Mouse (Mus musculus): ENCODE measurements around the gene Pcmt1. TPM values are rescaled to one million over a fixed set of nuclear protein-coding genes. Genes with fewer than 3 reads are reported as not detected.

Gene Pcmt1
- 184 and 187 TPM in 2 replicates for polyA plus RNA-seq (2015; fragmentation: Nextera tagmentation; extraction: Ambion mirVana)

DNA sequence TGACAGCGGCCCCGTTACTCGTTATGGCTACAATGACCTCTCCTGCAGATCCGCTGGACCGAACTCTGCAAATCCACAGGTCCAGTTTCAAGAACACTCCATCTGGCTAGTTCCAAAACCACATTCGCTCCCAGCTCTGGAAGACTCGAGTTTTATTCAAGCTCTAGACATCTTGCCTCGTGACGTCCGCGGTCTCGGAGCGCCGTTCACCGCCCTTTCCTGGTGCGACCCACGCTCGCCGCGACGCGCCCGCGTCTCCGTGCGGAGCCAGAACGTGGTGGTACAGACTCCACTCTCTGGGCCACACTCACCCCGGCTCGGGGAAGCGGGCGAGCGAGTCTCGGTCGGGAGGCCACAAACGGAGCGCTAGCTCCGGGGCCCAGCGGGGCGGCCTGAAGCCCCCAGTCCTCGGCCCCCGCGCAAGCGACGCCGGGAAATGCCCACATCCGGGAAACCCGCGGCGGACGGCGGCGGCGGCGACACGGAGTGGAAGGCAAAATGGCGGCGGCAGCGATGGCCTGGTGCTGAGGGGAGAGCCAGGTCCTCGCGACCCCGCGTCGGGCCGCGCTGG is at the start of gene Pcmt1, which contains the start of gene Lats1:
Gene Pcmt1, minus strand, starts transcription at position 406 of the 571 bp plus-strand sequence.
Gene Lats1, plus strand, starts transcription at position 484 of the 571 bp plus-strand sequence.
- no peaks in the 10 kb centered on the region for H3K27me3 ChIP-seq
- peak within 1 kb of the TSS; percentile 91 for H3K4me3 ChIP-seq
- peaks cover 52% of the 10 kb centered on the region for H3K4me1 ChIP-seq (replicated peaks)
- peak within 1 kb of the TSS; percentile 95 for H3K27ac ChIP-seq (replicated peaks)
- H3K36me3 ChIP-seq: peaks cover 35% of the 10 kb centered on the region
- WGBS: under 1% methylated on average over 56 of the region's 65 CpGs
- H3K9ac ChIP-seq: peak within 1 kb of the TSS; percentile 98
- ATAC-seq (ENCODE audit: low read depth): peak; percentile 90
- H3K4me2 ChIP-seq: peak within 1 kb of the TSS; percentile 83
- no peaks in the 10 kb centered on the region for H3K9me3 ChIP-seq

DNA sequence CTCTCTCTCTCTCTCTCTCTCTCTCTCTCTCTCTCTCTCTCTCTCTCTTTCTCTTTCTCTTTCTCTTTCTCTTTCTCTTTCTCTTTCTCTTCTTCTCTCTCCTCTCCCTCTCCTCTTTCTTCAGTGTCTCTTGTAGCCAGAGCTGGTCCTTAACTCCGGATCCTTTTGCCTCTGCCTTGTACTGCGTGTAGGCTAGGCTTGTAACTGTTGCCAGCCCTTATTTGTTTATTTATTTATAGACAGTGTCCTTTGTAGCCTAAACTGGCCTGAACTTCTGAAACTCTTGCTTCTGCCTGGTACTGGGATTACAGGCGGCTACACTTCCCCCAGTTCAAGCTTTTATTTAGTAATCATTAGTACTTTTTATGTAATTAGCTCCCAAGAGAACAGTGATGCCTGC is 46.1 kb upstream of the Pcmt1 start:
- 26% methylated on average over 3 of the region's 3 CpGs for WGBS

DNA sequence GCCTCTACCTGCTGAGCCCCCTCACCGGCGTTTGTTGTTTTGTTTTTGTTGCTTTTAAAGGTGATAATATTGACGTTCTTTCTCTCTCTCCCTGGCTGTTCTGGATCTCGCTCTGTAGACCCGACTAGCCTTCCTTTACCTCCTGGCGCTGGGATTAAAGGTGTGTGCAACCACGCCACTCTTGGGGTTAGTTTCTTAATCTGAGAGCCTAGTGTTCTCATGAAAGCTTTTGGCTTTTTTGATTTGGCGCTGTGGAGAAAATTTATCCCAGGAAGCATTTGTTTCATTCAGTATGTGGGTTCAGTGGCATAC is 45.5 kb upstream of the Pcmt1 start:
- H3K27ac ChIP-seq (replicated peaks): no peak overlapping the region
- WGBS: 0% methylated on average over 8 of the region's 8 CpGs

More for the DNA sequence above, 46.1 kb upstream of the Pcmt1 start:
- Histone ChIP-seq H3K36me3 (no peaks in the 10 kb centered on the region), H3K9me3 (no peaks in the 10 kb centered on the region), H3K27ac (replicated peaks) (no peak overlapping the region), H3K4me1 (replicated peaks) (peaks cover 38% of the 10 kb centered on the region), H3K9ac (peak overlapping the region; percentile 54), H3K27me3 (no peaks in the 10 kb centered on the region), H3K4me3 (peak overlapping the region; percentile 75), H3K4me2 (peak overlapping the region; percentile 96)
- ATAC-seq (ENCODE audit: low read depth): no peak

DNA sequence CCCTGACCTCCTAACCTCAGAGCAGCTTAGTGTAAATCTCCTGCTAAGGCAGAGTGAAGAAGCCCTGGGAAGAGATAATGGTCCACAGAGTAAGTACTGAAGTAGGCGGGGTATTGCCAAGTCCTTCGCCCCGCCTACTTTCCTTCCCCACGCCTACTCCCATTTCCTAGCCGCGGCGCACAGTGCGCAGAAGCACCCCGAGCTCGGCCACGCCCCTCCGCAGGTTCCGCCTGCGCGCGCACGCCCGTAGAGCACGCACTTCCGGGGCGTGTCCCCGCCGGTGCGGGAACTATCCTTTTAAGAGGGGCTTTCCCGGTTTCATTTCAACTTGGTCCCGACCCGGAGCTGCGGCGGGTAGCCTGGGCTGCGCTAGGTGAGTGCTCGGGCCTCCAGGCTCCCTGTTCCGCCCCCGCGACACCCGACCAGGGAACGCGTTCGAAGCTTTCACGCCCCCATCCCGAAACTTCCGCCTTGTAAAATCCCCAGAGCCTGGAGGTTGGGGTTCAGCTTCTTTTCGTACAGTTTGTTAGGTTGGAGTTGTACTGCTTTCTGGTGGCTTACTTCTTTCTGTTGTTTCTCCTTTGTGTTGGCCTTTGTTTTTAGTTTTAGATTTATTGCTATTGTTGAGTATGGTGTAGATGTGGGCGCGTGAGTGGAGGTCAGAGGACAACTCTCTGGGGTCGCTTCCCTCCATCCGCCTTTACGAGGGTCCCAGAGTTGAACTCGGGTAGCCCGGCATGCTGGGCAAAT is 45.0 kb upstream of the Pcmt1 start, which contains the start of gene Katna1:
Gene Katna1, plus strand, starts transcription at position 250 of the 750 bp plus-strand sequence.
- Histone ChIP-seq H3K9ac (peak within 1 kb of the TSS; percentile 78), H3K36me3 (no peaks in the 10 kb centered on the region)
- WGBS: under 1% methylated on average over 49 of the region's 49 CpGs

More for the DNA sequence above, 45.5 kb upstream of the Pcmt1 start:
- Histone ChIP-seq H3K27me3 (no peaks in the 10 kb centered on the region), H3K4me1 (replicated peaks) (peaks cover 34% of the 10 kb centered on the region), H3K4me3 (peak overlapping the region; percentile 75), H3K4me2 (peak overlapping the region; percentile 96), H3K9ac (peak overlapping the region; percentile 78), H3K36me3 (no peaks in the 10 kb centered on the region), H3K9me3 (no peaks in the 10 kb centered on the region)
- no peak for ATAC-seq (ENCODE audit: low read depth)

DNA sequence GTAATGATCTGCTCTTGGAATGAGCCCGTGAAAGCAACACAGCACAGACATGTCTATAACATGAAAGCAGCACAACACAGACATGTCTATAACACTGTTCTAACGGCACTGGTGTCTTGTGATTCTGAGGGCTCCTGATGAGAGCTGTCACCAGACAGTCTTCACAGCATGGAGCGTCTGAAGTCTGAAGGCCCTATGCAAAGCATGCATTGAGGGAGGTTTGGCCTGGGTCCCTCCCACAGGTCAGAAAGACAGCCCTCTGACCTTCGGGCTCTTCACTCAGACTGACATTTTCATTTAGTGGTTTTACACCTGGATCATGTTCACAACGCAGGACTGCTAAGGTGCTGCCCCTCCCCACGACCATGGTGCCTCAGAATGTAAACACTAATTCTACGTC is 34.1 kb upstream of the Pcmt1 start:
- H3K4me2 ChIP-seq: no peak overlapping the region
- no peaks in the 10 kb centered on the region for H3K27me3 ChIP-seq
- H3K9me3 ChIP-seq: no peaks in the 10 kb centered on the region
- 77% methylated on average over 7 of the region's 7 CpGs for WGBS
- no peak overlapping the region for H3K9ac ChIP-seq
- no peak overlapping the region for H3K27ac ChIP-seq (replicated peaks)
- no peak overlapping the region for H3K4me3 ChIP-seq
- H3K36me3 ChIP-seq: peaks cover 47% of the 10 kb centered on the region
- ATAC-seq (ENCODE audit: low read depth): no peak
- H3K4me1 ChIP-seq (replicated peaks): no peaks in the 10 kb centered on the region

More for the DNA sequence above, 45.0 kb upstream of the Pcmt1 start, which contains the start of gene Katna1:
- H3K4me1 ChIP-seq (replicated peaks): peaks cover 31% of the 10 kb centered on the region
- peak within 1 kb of the TSS; percentile 75 for H3K4me3 ChIP-seq
- H3K27me3 ChIP-seq: no peaks in the 10 kb centered on the region
- H3K9me3 ChIP-seq: no peaks in the 10 kb centered on the region
- H3K4me2 ChIP-seq: peak within 1 kb of the TSS; percentile 96
- H3K27ac ChIP-seq (replicated peaks): peak within 1 kb of the TSS; percentile 77
- peak; percentile 99 for ATAC-seq (ENCODE audit: low read depth)

DNA sequence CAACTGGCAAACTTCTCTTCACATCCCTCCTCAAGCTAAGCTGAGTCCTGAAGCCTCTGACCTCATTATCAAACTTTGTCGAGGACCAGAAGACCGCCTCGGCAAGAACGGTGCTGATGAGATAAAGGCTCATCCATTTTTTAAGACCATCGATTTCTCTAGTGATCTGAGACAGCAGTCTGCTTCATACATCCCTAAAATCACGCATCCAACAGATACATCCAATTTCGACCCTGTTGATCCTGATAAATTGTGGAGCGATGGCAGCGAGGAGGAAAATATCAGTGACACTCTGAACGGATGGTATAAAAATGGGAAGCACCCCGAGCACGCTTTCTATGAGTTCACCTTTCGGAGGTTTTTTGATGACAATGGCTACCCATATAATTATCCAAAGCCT is 31.6 kb upstream of the Pcmt1 start:
- ATAC-seq (ENCODE audit: low read depth): no peak
- Histone ChIP-seq H3K27me3 (no peaks in the 10 kb centered on the region), H3K9ac (no peak overlapping the region), H3K27ac (replicated peaks) (no peak overlapping the region), H3K4me3 (no peak overlapping the region), H3K9me3 (no peaks in the 10 kb centered on the region), H3K36me3 (peaks cover 66% of the 10 kb centered on the region), H3K4me1 (replicated peaks) (no peaks in the 10 kb centered on the region), H3K4me2 (no peak overlapping the region)
- 95% methylated on average over 13 of the region's 13 CpGs for WGBS

DNA sequence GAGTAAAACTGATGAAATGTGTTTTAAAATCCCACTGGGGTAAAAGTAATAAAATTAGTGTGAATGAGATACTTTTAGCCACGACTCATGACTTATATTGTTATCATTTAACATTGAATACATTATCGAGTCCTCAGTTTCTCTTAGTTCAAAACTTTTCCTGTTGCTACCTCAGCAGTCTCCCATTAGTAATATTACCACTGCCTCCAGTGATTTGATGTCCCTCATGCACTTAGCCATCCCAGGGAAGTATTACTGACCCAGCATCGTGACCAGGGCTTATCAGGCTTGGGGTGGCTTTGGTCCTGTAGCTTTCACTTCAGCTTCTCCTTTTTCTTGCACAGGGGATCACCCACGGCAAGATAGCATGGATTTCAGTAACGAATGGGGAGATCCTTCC is 29.2 kb upstream of the Pcmt1 start:
- Histone ChIP-seq H3K27ac (replicated peaks) (no peak overlapping the region), H3K9ac (no peak overlapping the region), H3K9me3 (no peaks in the 10 kb centered on the region), H3K4me1 (replicated peaks) (no peaks in the 10 kb centered on the region), H3K36me3 (peaks cover 78% of the 10 kb centered on the region), H3K4me2 (no peak overlapping the region), H3K4me3 (no peak overlapping the region), H3K27me3 (no peaks in the 10 kb centered on the region)
- ATAC-seq (ENCODE audit: low read depth): no peak
- WGBS: 89% methylated on average over 5 of the region's 5 CpGs

DNA sequence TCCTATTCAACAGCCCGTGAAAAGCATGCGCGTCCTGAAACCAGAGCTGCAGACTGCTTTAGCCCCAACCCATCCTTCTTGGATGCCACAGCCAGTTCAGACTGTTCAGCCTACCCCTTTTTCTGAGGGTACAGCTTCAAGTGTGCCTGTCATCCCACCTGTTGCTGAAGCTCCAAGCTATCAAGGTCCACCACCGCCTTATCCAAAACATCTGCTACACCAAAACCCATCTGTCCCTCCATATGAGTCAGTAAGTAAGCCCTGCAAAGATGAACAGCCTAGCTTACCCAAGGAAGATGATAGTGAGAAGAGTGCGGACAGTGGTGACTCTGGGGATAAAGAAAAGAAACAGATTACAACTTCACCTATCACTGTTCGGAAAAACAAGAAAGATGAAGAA is 21.6 kb upstream of the Pcmt1 start:
- Histone ChIP-seq H3K9ac (no peak overlapping the region), H3K36me3 (peaks cover 90% of the 10 kb centered on the region)

DNA sequence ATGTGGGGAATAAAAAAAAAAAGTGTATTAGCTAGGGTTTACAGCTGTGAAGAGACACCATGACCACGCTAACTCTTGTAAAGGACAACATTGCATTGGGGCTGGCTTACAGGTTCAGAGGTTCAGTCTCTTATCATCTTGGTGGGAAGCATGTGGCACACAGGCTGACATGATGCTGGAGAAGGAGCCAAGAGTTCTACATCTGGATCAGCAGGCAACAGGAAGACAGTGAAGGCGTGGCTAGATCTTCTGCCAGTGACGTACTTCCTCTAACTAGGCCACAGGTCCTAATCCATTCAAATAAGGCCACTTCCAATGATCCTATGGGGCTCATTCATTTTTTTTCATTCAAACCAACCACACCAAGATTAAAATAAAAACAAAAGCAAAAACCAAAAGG is 19.2 kb upstream of the Pcmt1 start:
- WGBS: 91% methylated on average over 3 of the region's 3 CpGs
- Histone ChIP-seq H3K27me3 (no peaks in the 10 kb centered on the region), H3K36me3 (peaks cover 92% of the 10 kb centered on the region), H3K4me2 (no peak overlapping the region), H3K4me3 (no peak overlapping the region), H3K9ac (no peak overlapping the region), H3K4me1 (replicated peaks) (no peaks in the 10 kb centered on the region), H3K9me3 (no peaks in the 10 kb centered on the region), H3K27ac (replicated peaks) (no peak overlapping the region)
- no peak for ATAC-seq (ENCODE audit: low read depth)

More for the DNA sequence above, 21.6 kb upstream of the Pcmt1 start:
- no peak overlapping the region for H3K4me2 ChIP-seq
- H3K27me3 ChIP-seq: no peaks in the 10 kb centered on the region
- no peak overlapping the region for H3K27ac ChIP-seq (replicated peaks)
- H3K9me3 ChIP-seq: no peaks in the 10 kb centered on the region
- 96% methylated on average over 6 of the region's 6 CpGs for WGBS
- ATAC-seq (ENCODE audit: low read depth): no peak
- no peaks in the 10 kb centered on the region for H3K4me1 ChIP-seq (replicated peaks)
- H3K4me3 ChIP-seq: no peak overlapping the region

DNA sequence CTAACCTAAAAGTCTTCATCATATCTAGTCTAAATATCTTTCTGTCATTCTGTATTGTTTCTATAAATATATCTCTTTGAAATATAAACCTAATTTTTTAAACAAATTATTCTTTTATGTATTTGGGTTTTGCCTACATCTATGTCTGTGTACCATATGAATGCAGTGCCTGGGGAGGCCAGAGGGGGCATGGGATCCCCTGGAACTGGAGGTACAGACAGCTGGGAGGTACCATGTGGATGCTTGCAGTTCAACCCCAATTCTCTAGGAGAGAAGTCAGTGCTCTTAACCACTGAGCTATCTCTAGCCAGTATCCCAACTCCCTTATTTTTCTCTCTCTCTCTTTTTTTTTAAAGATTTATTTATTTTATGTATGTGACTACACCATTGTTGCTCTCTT is 14.3 kb upstream of the Pcmt1 start:
- Histone ChIP-seq H3K9me3 (no peaks in the 10 kb centered on the region), H3K4me3 (no peak overlapping the region), H3K27me3 (no peaks in the 10 kb centered on the region), H3K4me2 (no peak overlapping the region), H3K27ac (replicated peaks) (no peak overlapping the region), H3K9ac (no peak overlapping the region), H3K4me1 (replicated peaks) (no peaks in the 10 kb centered on the region), H3K36me3 (peaks cover 81% of the 10 kb centered on the region)
- no peak for ATAC-seq (ENCODE audit: low read depth)

DNA sequence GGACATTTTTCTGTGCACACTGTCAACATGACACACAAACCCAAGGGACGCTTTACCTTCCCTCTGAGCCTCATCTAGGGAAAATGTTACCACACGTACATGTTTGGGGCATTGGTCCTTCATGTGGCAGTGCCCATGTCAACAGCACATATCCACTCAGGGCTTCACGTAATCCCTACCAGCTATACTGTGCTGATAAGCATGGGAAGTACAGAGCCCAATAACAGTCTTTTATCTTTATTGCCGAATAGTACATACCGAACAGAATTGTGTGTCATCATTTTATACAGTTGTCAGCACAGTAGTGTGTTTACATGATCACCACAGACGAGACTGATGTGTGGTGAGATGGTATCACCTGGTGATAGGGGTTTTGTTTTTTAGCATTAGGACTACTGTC is 6.0 kb upstream of the Pcmt1 start:
- Histone ChIP-seq H3K4me3 (no peak overlapping the region), H3K4me2 (no peak overlapping the region), H3K27ac (replicated peaks) (no peak overlapping the region), H3K9ac (no peak overlapping the region), H3K4me1 (replicated peaks) (peaks cover 27% of the 10 kb centered on the region), H3K36me3 (peaks cover 8% of the 10 kb centered on the region), H3K27me3 (no peaks in the 10 kb centered on the region), H3K9me3 (no peaks in the 10 kb centered on the region)
- no peak for ATAC-seq (ENCODE audit: low read depth)
- WGBS: 94% methylated on average over 6 of the region's 6 CpGs

DNA sequence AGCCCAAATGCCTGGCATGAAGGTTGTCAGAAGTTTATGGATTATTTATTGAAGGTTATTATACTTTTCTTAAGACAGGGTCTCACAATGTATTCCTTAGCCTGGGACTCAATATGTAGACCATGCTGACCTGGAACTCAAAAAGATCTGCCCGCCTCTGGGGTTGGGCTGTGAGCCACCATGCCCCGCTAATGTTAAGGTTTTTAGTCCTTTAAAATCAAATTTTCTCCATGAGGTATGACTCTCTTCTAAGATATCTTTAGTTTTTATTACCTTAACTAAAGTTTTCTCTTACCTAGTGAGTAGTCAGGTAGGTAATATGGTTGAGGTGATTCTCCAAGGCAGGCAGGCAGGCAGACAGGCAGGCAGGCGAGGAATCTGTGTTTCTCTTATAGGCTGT is 1.3 kb upstream of the Pcmt1 start:
- peak overlapping the region; percentile 91 for H3K4me3 ChIP-seq
- no peaks in the 10 kb centered on the region for H3K27me3 ChIP-seq
- H3K9ac ChIP-seq: peak overlapping the region; percentile 98
- peaks cover 21% of the 10 kb centered on the region for H3K36me3 ChIP-seq
- H3K4me2 ChIP-seq: peak overlapping the region; percentile 83
- ATAC-seq (ENCODE audit: low read depth): no peak
- 69% methylated on average over 3 of the region's 3 CpGs for WGBS
- H3K27ac ChIP-seq (replicated peaks): no peak overlapping the region
- H3K4me1 ChIP-seq (replicated peaks): peaks cover 52% of the 10 kb centered on the region
- H3K9me3 ChIP-seq: no peaks in the 10 kb centered on the region

Data from neural tube, embryonic 13.5 days (tissue).